Mouse (Mus musculus) neutrophil, adult 65 days (primary cell): Measurements from ENCODE around the gene Dok4. TPM values are rescaled to one million over a fixed set of nuclear protein-coding genes. Genes with fewer than 3 reads are reported as not detected.

Experiments used
- total RNA-seq: library from RNA; stranded (reverse); gene quantifications from 2 replicates; pipeline ENCODE4 v1.2.4, GENCODE M21; 2023

Dok4 gene
- total RNA-seq, result 1.1 and 1.5 TPM in 2 replicates

GRCm38 (mm10) chr8:94876197-94876730 is at the start of gene Dok4:
Dok4 (minus strand) TSS chr8:94876330.

GRCm38 (mm10) chr8:94923405-94923804 is 47.3 kb upstream of the Dok4 start, which contains the start of gene Adgrg5:
Adgrg5 (plus strand) TSS chr8:94923694.

GRCm38 (mm10) chr8:94917851-94918495 is 41.8 kb upstream of the Dok4 start, which contains the start of gene Ccdc102a:
Ccdc102a (minus strand) TSS chr8:94918098.

GRCm38 (mm10) chr8:94857346-94858173 is 18.6 kb downstream of the Dok4 start, which contains the start of gene Polr2c:
Polr2c (plus strand) TSS chr8:94857450.

GRCm38 (mm10) chr8:94837662-94838574 is 38.2 kb downstream of the Dok4 start, which contains the start of the genes Coq9 and Ciapin1:
Coq9 (plus strand) TSS chr8:94838321.
Ciapin1 (minus strand) TSS chr8:94838358.

Other genes starting within 250 kb of the Dok4 start
- gene Arl2bp, start 209.7 kb downstream of the Dok4 start, total RNA-seq, result 99.9 and 112 TPM in 2 replicates
- gene Pllp, start 180.1 kb downstream of the Dok4 start, total RNA-seq, result not detected in 2 replicates
- not detected in 2 replicates for gene Ccl22, start 130.7 kb downstream of the Dok4 start, total RNA-seq
- not detected in 2 replicates for gene Cx3cl1, start 104.3 kb downstream of the Dok4 start, total RNA-seq
- not detected in 2 replicates for gene Ccl17, start 65.9 kb downstream of the Dok4 start, total RNA-seq
- 20.1 and 22.0 TPM in 2 replicates for gene Coq9, start 38.0 kb downstream of the Dok4 start, total RNA-seq
- gene Ciapin1, start 38.0 kb downstream of the Dok4 start, total RNA-seq, result 44.8 and 46.9 TPM in 2 replicates
- gene Polr2c, start 18.9 kb downstream of the Dok4 start, total RNA-seq, result 35.4 and 45.1 TPM in 2 replicates
- gene Ccdc102a, start 41.8 kb upstream of the Dok4 start, total RNA-seq, result 1.8 and 2.9 TPM in 2 replicates
- gene Adgrg5, start 47.4 kb upstream of the Dok4 start, total RNA-seq, result 9.5 and 12.4 TPM in 2 replicates
- 6.2 and 9.2 TPM in 2 replicates for gene Adgrg1, start 98.4 kb upstream of the Dok4 start, total RNA-seq
- 175 and 211 TPM in 2 replicates for gene Adgrg3, start 141.4 kb upstream of the Dok4 start, total RNA-seq
- 0.73 and 1.2 TPM in 2 replicates for gene Drc7, start 178.8 kb upstream of the Dok4 start, total RNA-seq
- 19.7 and 20.8 TPM in 2 replicates for gene Katnb1, start 204.9 kb upstream of the Dok4 start, total RNA-seq